Mouse (Mus musculus) heart, postnatal 0 days (tissue): ENCODE results near the gene Ppfia4. TPM values are rescaled to one million over a fixed set of nuclear protein-coding genes. Genes with fewer than 3 reads are reported as not detected.

ENCODE experiments used
- ATAC-seq: fragments of 200-750 bp; cut with Nextera tagmentation; 2 replicates; pipeline ENCODE4 v1.8.0; 2017; ENCODE audit warnings: low read depth, moderate number of reproducible peaks, moderate library complexity; ENCODE audit not compliant: insufficient read depth
- DNase-seq: peaks from one replicate; pipeline ENCODE4 v3.0.0-alpha.2; 2016; ENCODE audit warnings: low spot score
- H3K27ac ChIP-seq: fragments of 300-500 bp; sonication (generic); 2 replicates; pipeline ENCODE4 v1.5.1; 2014; ENCODE audit warnings: low read depth, mild to moderate bottlenecking
- H3K27me3 ChIP-seq: fragments of 300-500 bp; sonication (generic); 2 replicates; pipeline ENCODE4 v1.6.1; 2014; ENCODE audit warnings: low read length, mixed read lengths; ENCODE audit not compliant: control insufficient read depth, insufficient read depth
- H3K36me3 ChIP-seq: fragments of 300-500 bp; sonication (generic); replicated peaks from 2 replicates; pipeline ENCODE4 v1.6.1; 2014; ENCODE audit warnings: low read length, mixed read lengths; ENCODE audit not compliant: control insufficient read depth, insufficient read depth
- H3K4me1 ChIP-seq: fragments of 300-500 bp; sonication (generic); 2 replicates; pipeline ENCODE4 v1.6.1; 2014; ENCODE audit warnings: antibody characterized with exemption; ENCODE audit not compliant: control insufficient read depth, insufficient read depth
- H3K4me2 ChIP-seq: fragments of 300-500 bp; sonication (generic); 2 replicates; pipeline ENCODE4 v1.6.1; 2014; ENCODE audit warnings: low read depth, mild to moderate bottlenecking, low read length, moderate library complexity
- H3K4me3 ChIP-seq: fragments of 300-500 bp; sonication (generic); 2 replicates; pipeline ENCODE4 v1.5.1; 2014; ENCODE audit warnings: low read depth, low read length
- H3K9ac ChIP-seq: fragments of 300-500 bp; sonication (generic); replicated peaks from 2 replicates; pipeline ENCODE4 v1.6.1; 2014; ENCODE audit warnings: low read depth, low read length, mixed read lengths
- H3K9me3 ChIP-seq: fragments of 300-500 bp; sonication (generic); replicated peaks from 2 replicates; pipeline ENCODE4 v1.6.1; 2016; ENCODE audit warnings: low read length; ENCODE audit not compliant: control insufficient read depth
- CTCF ChIP-seq: IDR thresholded peaks from 2 replicates; pipeline ENCODE4 v1.5.1; 2016; ENCODE audit warnings: antibody characterized with exemption, control low read depth, low read depth
- EP300 ChIP-seq: IDR thresholded peaks from 2 replicates; pipeline ENCODE4 v1.6.1; 2016; ENCODE audit warnings: antibody characterized with exemption, low read depth
- WGBS: fragments of 180-500 bp; shearing (Covaris S2); extraction: QIAGEN DNeasy Blood & Tissue Kit; methylation state at CpG from one replicate; pipeline ENCODE4 v1.1.7; 2014; 5-methylcytosine and 5-hydroxymethylcytosine counted together
- polyA plus RNA-seq: library from polyadenylated mRNA; unstranded; fragments of >200 nt; fragmentation: Nextera tagmentation; extraction: Ambion mirVana; gene quantifications from 2 replicates; pipeline ENCODE4 v1.2.1, GENCODE M21; 2015
- total RNA-seq: library from RNA; depleted of rRNA; stranded (reverse); fragments of >200 nt; gene quantifications from 2 replicates; pipeline ENCODE4 v1.2.3, GENCODE M21; 2014; ENCODE audit warnings: low replicate concordance

Gene Ppfia4
- total and polyA plus RNA-seq, 2 experiments from 2014 or later = 5.2 to 6.4 TPM

- peaks cover 86% of the 10 kb centered on the region for H3K36me3 ChIP-seq
- H3K27me3 ChIP-seq = no peaks in the 10 kb centered on the region
- H3K4me2 ChIP-seq = no peak overlapping the region
- H3K4me3 ChIP-seq = no peak overlapping the region
- ATAC-seq = no peak
- no peak for TF ChIP-seq CTCF
- H3K9me3 ChIP-seq = no peaks in the 10 kb centered on the region
- 93% methylated on average over 2 of the region's 2 CpGs for whole genome bisulfite sequencing
- no peak for DNase-seq
- H3K27ac ChIP-seq = no peak overlapping the region
- no peaks in the 10 kb centered on the region for H3K4me1 ChIP-seq
- H3K9ac ChIP-seq = no peak overlapping the region
Measured at GRCm38 (mm10) chr1:134353326-134353725, 20.6 kb upstream of the Ppfia4 start.

- H3K36me3 ChIP-seq = peaks cover 58% of the 10 kb centered on the region
- no peak overlapping the region for H3K4me3 ChIP-seq
- no peak overlapping the region for H3K27ac ChIP-seq
- DNase-seq (no peak), ATAC-seq (no peak)
- H3K9ac ChIP-seq = no peak overlapping the region
- H3K27me3 ChIP-seq = no peaks in the 10 kb centered on the region
- H3K9me3 ChIP-seq = no peaks in the 10 kb centered on the region
- TF ChIP-seq CTCF = no peak
- no peak for TF ChIP-seq EP300
- 0 out of 2 replicates have a peak, but pooled peaks cover 16% of the 10 kb centered on the region for H3K4me1 ChIP-seq
- no peak overlapping the region for H3K4me2 ChIP-seq
- WGBS = 79% methylated on average over 9 of the region's 9 CpGs
Measured at GRCm38 (mm10) chr1:134347791-134348190, 15.1 kb upstream of the Ppfia4 start.

DNA sequence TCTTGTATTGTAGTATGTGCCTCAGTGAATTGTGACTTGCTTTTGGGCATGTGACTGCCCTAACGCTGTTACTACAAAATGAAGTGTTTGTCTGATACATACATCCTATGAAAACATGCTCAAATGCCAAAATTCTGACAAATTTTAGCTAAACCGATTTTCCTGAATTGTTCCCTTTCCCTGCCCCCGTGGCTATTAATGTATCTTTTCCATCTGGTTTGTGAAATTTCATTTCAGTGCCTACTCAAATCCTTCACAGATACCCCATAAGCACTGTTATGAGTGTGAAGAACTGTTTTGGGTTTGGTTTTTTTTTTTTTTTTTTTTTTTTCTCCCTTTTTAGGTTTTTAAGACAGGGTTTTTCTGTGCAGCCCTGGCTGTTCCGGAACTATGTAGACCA, 12.3 kb upstream of the Ppfia4 start:
- H3K4me1 ChIP-seq = 0 out of 2 replicates have a peak, but pooled peaks cover 16% of the 10 kb centered on the region
- no peak overlapping the region for H3K27ac ChIP-seq
- H3K27me3 ChIP-seq = no peaks in the 10 kb centered on the region
- H3K9me3 ChIP-seq = no peaks in the 10 kb centered on the region
- H3K9ac ChIP-seq = no peak overlapping the region
- peaks cover 30% of the 10 kb centered on the region for H3K36me3 ChIP-seq
- DNase-seq (no peak), ATAC-seq (no peak)
- 81% methylated on average over 4 of the region's 4 CpGs for WGBS
- peak overlapping the region; percentile 50 for H3K4me3 ChIP-seq
- H3K4me2 ChIP-seq = peak overlapping the region; percentile 78
- TF ChIP-seq EP300 (no peak), CTCF (no peak)

GRCm38 (mm10) chr1:134344005-134344950, 11.6 kb upstream of the Ppfia4 start:
- ATAC-seq (peak; percentile 92), DNase-seq (peak; percentile 87)
- H3K27me3 ChIP-seq = no peaks in the 10 kb centered on the region
- peak overlapping the region; percentile 78 for H3K4me2 ChIP-seq
- no peaks in the 10 kb centered on the region for H3K9me3 ChIP-seq
- TF ChIP-seq EP300 = no peak
- no peak for TF ChIP-seq CTCF
- H3K4me3 ChIP-seq = peak overlapping the region; percentile 50
- 0 out of 2 replicates have a peak, but pooled peaks cover 16% of the 10 kb centered on the region for H3K4me1 ChIP-seq
- H3K9ac ChIP-seq = peak overlapping the region; percentile 54
- WGBS = 3% methylated on average over 52 of the region's 54 CpGs
- H3K36me3 ChIP-seq = peaks cover 22% of the 10 kb centered on the region
- peak overlapping the region; percentile 85 for H3K27ac ChIP-seq

DNA sequence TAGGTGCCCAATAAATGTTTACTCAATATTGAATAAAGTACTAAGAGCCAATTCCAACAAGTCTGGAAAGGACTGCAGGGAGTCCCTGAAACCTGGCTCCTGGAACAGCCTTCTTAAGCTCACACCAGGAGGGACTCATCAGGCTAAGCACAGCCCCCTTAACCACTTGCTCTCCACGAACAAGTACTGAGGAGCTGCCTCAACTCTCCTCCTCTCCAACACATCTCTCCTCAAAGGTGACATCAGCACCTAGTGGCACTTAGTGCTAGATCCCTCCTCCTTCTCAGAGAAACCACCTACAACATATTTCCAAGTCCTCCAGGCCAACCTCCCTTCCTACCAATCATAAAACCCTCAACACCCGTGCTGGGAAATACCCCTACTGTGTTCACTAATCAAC, 10.8 kb upstream of the Ppfia4 start:
- Histone ChIP-seq H3K4me2 (peak overlapping the region; percentile 78), H3K27me3 (no peaks in the 10 kb centered on the region), H3K9me3 (no peaks in the 10 kb centered on the region), H3K9ac (peak overlapping the region; percentile 54; the same call in 1 of the 2 replicates), H3K27ac (peak overlapping the region; percentile 85), H3K4me1 (peaks cover 16% of the 10 kb centered on the region; the same call in 1 of the 2 replicates), H3K4me3 (peak overlapping the region; percentile 50), H3K36me3 (peaks cover 22% of the 10 kb centered on the region)
- no peak for ATAC-seq
- DNase-seq = no peak
- TF ChIP-seq EP300 (no peak), CTCF (no peak)
- WGBS = 5% methylated on average over 2 of the region's 2 CpGs
